Mouse (Mus musculus): Measurements from ENCODE around the gene Rftn1.

Gene Rftn1

DNA sequence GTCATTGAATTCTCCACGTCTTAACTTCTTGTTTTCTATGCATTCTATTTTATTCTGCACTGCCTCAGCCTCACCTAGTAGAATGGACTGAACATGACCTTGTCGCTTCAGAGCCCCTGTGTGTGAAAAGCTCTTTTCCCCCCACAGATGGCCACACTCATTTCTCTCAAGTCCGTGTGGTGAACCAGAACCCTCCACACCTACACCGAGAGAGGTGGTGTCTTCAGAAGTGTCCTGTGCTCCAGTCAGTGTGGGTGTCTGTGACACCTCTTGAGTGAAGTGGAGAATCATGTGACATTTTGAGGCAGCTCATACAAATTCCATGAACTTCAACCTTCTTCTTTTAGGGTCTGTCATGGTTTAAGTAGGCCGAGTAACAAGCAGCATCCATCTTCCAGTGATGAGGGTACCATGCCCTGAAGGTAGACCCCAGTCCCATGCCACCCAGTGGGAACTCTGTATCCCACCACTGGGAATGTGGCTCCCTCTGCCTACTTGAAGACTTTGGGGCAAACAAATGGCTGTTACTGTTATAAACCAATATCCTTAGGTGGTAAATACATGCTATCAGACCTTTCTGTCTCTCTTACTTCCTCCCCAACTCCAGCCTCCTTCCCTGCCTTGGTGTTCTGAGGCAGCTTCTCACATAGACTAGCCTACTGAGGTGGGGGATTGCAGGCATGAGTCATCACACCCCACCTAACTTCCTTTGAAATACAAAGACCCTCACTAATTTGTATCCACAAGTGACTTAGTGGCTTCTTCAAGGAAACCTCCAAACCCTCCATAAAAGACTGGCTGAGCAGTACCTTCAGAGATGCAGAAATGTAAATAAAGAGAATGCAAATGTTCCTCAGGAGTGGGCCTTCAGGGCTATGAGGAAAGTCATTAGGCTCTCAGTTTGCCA lies 122.4 kb downstream of the Rftn1 start:
- no peak for DNase-seq (ENCODE audit: low read depth in 2 of 2, low spot score in 2 of 2)

DNA sequence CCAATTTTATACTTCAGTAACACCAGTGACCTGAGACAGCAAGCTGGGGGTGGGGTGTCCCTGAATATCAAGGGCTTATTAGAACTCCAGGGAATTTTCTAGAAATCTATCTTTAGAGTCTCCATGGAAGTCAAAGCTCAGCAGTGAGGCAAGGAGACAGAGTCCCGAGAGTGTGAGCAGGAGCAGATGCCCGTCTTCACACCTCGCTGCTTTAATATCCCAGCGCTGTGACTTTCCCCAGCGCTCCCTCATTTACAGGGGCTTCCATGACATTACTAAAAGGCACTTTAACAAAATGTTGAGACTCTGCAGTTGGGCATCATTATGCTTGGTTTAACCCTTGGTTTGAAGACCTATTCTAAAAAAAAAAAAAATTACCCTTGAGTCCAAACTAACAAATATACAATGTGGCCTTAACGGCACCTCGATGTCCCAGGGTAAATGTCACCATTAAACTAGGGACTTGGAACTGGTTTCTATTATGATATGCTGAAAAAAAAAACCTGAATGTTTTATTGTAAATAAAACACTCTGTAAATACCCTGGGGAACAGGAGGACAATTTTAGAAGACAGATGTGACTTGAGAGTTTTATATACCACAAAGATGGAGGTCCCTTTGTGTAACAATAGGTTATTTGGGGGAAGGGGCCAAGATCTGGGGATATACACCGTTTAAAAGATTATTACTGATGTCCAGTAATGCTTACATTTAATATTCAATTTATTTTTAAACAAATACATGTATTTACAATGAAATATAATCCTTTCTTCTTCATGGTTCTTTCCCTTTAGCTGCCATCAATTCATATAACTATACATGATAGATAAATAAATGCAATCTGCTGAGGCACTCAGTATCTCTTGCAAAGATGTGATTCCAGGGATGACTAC lies 123.4 kb downstream of the Rftn1 start:
- DNase-seq (ENCODE audit: low read depth in 2 of 2, low spot score in 2 of 2) = no peak

DNA sequence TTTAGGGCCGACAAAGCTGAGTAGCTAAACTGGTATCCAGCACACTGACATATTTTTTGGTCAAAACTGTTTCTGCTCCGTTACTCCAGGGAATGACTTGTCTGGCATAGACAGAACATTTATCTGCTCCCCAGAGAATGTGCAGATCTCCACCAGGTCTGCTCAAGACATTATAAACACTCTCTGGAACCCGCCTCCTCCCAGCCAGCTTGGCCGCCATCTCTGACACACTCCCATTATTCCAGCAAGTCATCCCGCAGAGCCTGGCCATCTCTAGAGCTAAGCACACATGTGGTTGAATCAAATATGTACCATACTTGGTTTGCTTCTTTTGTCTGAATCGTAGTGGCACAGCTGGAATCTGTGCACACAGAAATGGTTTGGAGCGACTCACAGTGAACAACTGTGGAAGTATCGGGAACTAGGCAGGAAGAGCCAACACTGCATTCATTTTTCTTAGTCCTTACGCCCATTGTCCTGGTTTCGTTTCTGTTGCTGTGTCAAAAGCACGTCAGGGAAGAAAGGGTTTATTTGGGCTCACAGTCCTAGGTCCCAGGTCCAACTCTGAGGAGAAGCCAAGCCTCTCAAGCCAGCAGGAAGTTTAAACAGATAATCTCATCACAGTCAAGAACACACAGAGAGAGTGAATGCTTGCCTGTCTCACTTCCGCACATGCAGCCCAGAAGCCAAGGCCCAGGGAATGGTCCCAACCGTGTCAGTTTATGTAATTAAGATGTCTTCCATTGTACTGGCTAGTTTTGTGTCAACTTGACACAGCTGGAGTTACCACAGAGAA lies 126.4 kb downstream of the Rftn1 start:
- no peak for DNase-seq (ENCODE audit: low read depth in 2 of 2, low spot score in 2 of 2)

DNA sequence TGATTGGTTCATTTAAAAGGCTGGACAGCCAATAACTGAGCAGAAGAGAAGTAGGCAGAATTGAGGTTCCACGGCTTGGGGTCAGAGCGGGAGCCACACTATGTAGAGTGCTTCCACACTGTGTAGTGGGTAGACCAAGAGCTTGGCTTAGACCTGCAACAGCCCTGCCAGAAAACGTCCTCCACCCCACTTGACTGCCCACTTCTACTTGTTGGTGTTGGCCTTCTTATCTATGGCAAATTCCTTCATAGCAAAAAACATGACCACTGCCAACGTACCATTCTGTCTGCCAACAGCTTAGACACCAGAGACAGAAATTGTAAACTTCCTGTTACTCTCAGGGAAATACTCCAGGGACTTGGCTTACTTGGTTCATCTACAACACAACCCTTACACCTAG lies 127.8 kb downstream of the Rftn1 start:
- no peak for DNase-seq (ENCODE audit: low read depth in 2 of 2, low spot score in 2 of 2)

DNA sequence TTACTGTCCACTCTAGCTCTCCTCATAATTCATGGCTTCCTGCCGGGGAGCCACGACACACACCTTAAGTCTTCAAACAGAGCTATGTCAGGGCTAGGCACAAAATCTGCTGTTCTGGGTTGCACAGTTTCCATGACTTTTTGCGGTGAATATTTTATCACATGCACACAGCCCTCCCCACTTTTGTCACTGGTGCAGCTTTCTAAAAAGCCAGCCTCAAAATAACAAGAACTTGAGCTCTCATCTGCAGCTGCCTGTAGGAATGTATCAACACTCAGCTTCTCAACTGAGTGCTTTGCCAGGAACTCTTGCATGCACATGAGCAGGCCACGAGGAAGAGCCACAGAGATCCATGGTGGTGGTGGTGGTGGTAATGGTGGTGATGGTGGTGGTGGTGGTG lies 129.0 kb downstream of the Rftn1 start:
- no peak for DNase-seq (ENCODE audit: low read depth in 2 of 2, low spot score in 2 of 2)

DNA sequence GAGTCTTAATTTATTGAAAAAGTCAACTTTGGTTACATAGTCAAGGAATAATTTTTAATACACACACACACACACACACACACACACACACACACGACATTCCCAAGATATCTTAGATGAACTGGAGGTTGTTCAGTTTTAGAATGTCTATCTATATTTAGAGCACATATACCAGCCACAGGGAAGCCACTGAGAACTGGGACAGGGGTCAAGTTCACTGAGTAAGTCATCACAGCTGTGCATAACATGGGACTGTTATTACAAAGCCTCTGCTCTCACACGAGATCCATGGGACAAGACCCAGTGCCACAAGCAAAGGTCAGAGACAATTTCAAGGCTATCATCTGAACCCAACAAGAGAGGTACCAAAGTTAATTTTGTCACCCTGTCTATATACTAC lies 130.3 kb downstream of the Rftn1 start:
- DNase-seq (ENCODE audit: low read depth in 2 of 2, low spot score in 2 of 2) = no peak

DNA sequence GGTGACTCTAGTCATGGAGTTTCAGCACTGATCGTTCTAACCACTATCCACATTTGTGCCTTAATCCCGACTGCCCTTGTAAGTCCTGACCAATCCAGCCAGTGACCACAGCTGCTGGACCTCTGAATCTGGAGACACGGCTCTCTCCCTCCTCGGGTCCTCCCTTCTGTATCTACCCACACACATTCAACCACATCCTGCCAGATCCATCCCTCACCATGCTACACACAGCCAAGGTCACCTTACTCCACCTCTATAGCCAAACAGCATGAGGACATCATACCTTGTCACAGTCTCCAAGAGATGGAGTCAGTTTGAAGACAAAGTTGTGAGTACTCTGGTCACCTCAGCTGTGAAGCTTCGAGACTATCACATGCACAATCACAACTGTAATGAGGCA lies 131.1 kb downstream of the Rftn1 start:
- DNase-seq (ENCODE audit: low read depth in 2 of 2, low spot score in 2 of 2) = no peak

DNA sequence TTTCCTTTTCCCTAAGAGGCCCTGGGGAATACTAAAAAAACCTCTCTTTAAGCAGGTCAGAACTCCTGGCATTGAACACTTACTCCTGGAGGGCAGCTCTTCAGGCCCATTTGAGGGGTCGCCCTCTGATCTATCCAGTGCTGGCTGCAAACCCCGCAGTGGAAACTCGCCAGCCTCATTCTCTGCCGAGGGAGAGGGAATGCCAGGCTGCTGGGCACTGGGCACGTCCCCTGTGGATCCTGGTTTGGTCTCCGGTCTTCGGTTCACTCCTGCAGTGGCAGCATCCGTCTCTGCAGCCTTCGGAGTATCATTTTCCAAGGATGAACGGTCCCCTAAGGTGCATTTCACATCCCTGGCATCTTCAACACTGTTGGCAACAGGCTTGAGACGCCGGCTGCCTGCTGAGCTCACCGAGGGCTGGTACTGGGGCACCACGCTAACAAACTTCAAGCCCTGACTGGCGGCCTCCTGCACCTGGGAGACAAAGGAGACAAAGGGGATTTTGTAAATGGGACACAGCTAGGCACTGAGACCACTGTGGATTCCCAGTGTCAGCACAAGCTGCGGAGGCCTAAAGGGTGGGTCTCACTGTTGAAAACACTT lies 135.2 kb downstream of the Rftn1 start:
- DNase-seq (ENCODE audit: low read depth in 2 of 2, low spot score in 2 of 2) = no peak

DNA sequence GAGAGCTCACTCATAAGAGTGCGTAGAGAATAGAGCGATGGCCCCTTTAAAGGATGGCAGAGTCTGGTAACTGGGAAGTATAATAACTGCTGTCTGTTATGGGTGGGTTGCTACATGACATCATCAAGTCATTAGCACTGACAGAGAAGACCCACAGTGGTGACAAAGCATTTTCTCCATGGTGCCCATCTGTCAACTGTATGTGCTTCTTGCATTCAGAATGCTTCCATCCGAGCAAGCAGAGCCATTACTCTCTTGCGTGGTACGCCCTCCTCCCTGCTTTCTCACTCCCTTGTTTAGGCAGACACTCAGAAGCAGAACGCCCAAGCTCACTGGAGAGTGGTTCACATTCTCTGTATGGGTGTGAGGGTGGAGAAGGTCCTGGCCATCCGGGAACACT lies 135.9 kb downstream of the Rftn1 start:
- no peak for DNase-seq (ENCODE audit: low read depth in 2 of 2, low spot score in 2 of 2)

DNA sequence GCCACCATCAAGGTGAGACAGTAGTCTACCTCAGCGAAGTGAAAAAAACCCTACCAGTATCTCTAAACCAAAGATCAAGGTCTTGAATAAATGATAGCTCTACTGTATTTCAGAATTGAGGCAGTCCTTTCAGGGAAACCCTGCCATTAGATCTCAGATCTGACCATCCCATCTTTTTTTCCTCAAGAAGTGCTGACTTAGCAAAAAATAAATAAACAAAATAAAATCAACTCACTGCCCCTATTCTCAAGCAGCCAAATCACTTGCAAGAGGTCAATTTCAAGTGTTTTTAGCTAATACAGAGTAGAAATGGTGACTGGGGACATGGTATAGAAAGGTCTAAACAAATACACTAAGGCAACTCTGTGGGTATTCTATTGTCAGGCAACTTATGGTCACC lies 136.5 kb downstream of the Rftn1 start:
- no peak for DNase-seq (ENCODE audit: low read depth in 2 of 2, low spot score in 2 of 2)

DNA sequence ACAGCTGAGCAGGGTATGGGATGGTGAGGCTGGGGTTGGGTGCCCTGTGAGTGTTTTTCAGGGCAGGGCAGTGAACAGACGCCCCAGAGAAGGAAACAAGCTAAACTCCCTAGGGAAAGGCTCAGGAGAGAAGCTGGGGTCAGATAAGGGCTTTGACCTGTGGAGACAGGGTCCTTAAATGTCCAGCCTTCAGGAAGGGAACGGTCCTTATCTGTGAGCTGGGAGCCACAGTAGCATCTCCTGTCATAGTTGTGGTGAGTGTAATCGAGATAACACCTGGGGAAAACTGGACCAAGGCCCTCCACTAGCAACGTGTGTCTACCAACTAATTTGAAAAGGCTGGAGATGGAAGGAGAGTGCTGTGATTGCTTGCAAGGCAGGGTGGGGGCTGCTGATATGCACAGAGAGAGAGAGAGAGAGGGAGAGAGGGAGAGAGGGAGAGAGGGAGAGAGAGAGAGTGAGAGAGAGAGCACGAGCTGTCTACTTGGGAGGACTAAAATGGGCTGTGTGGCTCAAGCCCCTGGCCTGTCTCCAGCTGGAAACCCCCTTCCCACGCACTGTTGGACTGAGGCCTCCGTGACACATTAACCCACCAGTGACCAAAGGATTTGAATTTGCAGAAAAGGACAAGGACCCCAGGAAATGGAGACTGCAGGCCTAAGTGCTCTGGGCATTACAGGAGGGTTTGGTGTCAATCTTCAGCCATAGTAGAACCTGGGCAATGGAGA lies 137.6 kb downstream of the Rftn1 start:
- DNase-seq (ENCODE audit: low read depth in 2 of 2, low spot score in 2 of 2) = no peak

DNA sequence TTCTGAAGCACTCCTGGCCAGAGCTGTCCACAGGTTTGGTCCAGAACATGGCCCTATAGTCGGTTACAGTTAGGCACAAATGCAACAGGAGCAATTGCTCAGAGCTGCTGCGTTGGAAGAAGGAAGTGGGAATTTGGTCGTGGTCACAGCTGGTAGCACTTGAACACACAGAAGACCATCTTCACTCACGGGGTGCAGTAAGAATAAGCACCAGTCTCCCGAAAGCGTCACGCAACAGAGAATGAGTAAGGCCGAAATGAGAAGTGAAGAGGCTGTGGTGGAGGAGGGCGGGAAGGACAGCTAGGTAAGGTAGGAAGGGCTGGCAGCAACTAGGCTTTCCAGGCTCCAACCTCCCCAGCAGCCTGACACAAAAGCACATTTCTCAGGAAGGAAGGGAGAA lies 140.0 kb downstream of the Rftn1 start:
- no peak for DNase-seq (ENCODE audit: low read depth in 2 of 2, low spot score in 2 of 2)

DNA sequence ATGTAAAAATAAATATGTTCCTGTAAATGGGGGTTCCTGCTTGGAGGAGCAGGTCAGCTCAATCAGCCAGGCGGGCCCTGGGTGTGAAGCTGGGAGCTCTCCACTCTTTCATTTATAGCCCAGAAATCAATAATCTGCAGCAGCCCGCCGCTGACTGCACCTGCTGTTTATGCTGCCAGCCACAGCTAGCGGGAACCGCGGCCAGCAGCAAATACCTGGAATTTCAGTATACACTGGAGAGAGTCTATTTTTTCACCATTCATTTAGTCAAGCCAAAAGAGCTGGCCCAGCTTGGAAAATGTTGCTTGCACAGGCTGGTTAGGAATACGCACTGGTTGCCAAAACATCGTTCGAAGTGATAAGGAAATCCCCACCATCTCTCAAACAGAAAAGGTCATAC lies 142.3 kb downstream of the Rftn1 start:
- DNase-seq (ENCODE audit: low read depth in 2 of 2, low spot score in 2 of 2) = no peak

DNA sequence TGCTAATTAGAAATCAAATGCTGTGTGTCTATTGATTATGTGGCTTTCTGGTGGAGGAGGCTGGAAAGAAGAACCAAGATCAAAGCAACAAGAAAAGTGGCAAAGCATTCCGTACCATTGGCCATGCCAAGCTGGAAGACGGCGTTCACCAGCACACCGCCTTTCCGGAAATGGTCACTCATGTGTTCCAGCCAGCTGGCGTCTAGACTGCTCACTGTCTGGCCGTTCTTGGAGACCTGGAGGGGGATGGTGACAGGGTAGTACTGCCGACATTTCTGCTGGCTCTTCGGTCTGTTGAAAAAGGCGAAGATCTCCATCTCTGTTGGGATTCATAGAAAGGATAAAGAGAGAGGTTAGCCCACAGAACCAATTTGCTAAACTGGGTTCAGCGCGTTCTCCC lies 143.3 kb downstream of the Rftn1 start:
- no peak for DNase-seq (ENCODE audit: low read depth in 2 of 2, low spot score in 2 of 2)

DNA sequence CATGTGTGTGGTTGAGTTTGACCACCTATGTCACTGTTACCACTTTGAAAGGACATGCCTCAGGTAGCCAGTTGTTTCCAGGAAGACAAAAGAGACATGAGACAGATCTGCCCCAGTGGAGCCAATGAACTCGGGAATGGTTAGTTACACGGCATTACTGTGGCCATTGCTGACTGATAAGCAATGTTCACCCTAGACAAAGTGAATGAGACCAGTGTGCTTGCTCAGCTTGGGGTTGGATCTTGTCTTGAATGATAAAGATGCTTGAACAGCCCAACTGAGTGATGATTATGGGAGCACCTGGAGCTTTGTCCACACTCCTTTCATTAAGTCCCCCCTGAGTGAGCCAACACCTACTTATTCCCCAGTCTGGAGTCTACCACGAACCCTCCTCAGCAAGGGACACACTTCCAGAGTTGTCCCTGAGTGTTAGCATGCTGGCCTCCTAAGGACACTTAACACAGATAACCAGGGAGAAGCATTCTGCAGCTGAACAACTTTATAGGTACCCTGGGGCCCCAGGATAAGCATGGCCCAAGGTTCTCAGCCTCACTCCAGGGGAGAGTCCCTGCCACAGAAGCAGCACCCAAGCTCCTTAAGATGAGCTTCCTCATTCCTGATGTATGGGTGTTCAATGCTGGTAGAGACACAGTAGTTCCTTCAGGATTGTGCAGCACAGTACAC lies 149.6 kb downstream of the Rftn1 start:
- DNase-seq (ENCODE audit: low read depth in 2 of 2, low spot score in 2 of 2) = no peak

DNA sequence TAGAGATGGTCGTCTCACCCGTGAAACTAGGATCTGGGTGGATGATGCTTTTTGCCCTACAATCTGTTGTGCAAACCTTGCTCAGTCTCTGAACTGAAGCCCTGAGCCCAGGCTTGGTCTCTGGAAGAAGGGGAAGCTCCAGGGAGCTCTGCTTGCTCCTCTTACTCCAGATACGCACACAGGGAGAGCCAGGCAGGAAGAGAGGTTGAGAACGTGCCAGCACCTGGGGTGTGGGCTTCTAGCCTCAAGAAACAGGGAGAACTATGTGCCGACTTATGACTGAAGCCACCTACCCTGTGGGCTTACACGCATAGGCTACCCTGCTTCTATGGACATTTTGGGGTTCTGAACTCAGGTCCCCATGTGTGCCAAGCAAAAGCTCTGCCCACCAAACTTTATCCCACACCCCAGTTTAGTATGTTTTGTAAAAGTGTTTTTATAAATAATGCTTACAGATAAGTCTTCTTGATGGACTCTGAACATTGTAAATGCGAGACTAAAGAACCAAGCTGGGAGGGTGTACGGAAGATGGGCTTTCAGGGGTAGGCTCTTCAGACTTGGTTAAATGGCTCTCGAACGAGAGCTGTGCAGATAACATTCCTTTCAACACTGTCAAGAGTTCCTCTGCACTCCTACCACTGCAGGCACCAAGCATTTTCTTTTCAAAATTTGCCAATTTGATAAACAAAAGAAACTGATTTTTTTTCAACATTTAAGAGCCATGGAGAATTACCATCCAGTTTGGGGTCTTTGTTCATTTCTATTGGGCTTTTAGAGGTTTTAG lies 152.4 kb downstream of the Rftn1 start:
- DNase-seq (ENCODE audit: low read depth in 2 of 2, low spot score in 2 of 2) = no peak

DNA sequence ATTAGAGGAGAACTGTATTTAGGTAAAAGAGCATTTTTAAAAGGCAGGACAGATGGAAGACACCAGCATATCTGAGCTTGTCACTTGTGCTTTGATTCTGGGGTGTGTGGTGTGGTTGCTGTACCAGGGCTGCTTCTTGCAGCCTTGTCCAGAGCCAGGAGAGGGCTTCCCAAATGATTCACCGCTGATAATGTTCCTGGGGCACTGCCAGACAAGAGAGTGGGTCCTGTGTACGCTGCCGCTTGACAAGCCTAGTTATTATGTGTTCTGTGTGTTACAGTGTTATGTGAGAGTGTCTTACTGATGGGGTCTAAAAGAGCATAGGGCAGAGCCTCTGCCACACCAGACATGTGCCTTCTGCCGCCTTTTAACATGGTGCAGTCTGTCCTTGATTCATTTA lies 153.1 kb downstream of the Rftn1 start:
- no peak for DNase-seq (ENCODE audit: low read depth in 2 of 2, low spot score in 2 of 2)

DNA sequence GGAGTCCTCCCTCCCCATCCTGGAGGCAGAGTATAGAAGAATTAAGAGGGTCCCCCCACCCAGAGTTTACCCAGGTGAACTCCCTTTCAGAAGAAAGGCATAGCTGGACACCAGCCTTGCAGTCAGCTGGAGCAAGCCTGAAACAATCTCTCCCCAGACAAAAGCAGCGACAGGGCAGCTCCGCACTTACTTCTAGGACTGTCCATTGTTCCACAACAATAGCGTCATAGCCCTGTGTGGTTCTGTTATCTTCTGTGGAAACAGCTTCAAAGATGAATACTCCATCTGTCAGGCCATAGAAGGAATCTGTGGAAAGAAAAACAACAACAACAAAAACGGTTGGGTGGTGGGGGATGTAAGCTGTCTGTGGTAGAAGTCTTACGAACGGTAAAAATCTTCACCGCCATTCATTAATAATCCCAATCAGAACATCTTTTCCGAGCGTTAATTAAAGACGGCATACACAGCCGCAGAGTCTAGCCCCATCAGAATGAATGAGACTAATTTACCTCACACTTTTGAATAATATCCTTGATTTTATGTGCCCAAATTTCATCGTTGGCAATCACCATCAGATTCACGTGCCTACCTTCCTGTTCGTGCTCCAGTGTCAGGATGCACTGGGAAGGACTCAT lies 153.6 kb downstream of the Rftn1 start:
- no peak for DNase-seq (ENCODE audit: low read depth in 2 of 2, low spot score in 2 of 2)

DNA sequence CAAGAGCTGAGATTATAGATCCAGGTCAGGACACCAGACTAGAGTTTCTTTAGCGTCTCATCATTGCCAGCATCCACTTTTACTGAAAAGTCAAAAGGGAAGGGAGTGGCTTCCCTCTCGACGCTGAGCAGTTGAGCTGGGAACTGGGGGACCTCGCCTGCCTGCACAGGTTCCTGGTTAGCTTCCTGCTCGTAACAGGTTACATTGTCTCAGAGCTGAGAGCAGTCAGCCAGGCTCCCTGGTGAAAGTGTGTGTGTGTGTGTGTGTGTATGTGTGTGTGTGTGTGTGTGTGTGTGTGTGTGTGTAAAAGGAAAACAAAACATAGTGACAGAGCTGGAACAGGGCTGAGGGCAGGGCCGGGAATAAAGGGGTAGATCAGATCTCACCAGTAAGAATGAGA lies 156.8 kb downstream of the Rftn1 start:
- DNase-seq (ENCODE audit: low read depth in 2 of 2, low spot score in 2 of 2) = no peak

Measured in CD8-positive naive resting alpha-beta T cell, adult 2 months (primary cell).